Mouse (Mus musculus) monocyte, adult 5-6 weeks (primary cell): ENCODE data around the gene Pih1d1. TPM values are rescaled to one million over a fixed set of nuclear protein-coding genes. Genes with fewer than 3 reads are reported as not detected.

Experiments used
- ATAC-seq: fragments of 153-309, 156-312 bp; replicated peaks from 2 replicates; pipeline ENCODE4 v1.8.0; 2017; ENCODE audit warnings: mild to moderate bottlenecking; ENCODE audit not compliant: low TSS enrichment, insufficient number of reproducible peaks, severe bottlenecking, poor library complexity, low FRiP score
- total RNA-seq: library from RNA; stranded (forward); fragments of 200-1000, 200-491, 200-594 nt; gene quantifications from 3 replicates; pipeline ENCODE4 v1.2.3, GENCODE M21; 2017

Pih1d1 gene
- total RNA-seq, 1 experiment from 2014 or later, result 23.4 TPM

GRCm38 (mm10) chr7:45180896-45181477 is 26.9 kb downstream of the Pih1d1 start, which contains the start of gene Pth2:
TSS of gene Pth2 (plus strand) at chr7:45180995.
- ATAC-seq, result no peak

DNA sequence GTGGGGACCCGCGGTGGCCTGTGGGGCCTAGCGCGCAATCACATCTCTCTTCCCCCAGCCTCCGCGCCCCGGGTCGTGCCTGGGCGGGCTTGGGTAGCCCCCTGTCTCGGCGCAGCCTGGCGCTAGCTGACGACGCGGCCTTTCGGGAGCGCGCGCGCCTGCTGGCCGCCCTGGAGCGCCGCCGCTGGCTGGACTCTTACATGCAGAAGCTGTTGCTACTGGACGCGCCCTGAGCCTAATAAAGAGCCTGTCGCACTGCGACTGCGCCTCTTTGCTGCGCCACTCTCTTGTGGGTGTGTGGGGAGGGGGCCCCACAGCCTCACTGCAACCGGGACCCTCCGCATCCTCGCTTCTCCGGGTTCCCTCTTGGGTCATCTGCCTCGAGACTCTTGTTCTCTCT is 27.4 kb downstream of the Pih1d1 start:
- no peak for ATAC-seq

GRCm38 (mm10) chr7:45182199-45182601 is 28.1 kb downstream of the Pih1d1 start:
- peak; percentile 86 for ATAC-seq

GRCm38 (mm10) chr7:45182606-45183005 is 28.5 kb downstream of the Pih1d1 start:
- no peak for ATAC-seq

GRCm38 (mm10) chr7:45183672-45184071 is 29.6 kb downstream of the Pih1d1 start:
- no peak for ATAC-seq

GRCm38 (mm10) chr7:45185921-45186320 is 31.8 kb downstream of the Pih1d1 start:
- ATAC-seq, result no peak

DNA sequence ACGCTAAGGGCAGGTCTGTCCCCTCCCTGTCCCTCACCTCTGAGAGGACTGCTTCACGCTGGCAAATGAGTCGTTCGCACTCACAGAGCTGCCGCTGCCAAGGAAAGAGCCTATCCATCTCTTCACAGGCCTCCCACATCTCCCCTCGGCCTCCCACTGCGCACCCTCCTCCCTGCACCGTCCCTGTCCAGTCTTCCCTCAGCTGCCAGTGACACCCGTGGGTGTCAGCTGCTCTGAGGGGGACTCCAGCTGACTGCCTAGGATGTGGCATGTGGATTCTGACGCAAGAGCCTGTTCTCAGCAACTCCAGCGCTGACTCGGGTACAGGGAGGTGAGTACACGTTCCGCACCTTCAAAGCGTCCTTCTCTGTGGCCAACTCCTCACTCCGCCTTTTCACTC is 35.5 kb downstream of the Pih1d1 start:
- no peak for ATAC-seq

DNA sequence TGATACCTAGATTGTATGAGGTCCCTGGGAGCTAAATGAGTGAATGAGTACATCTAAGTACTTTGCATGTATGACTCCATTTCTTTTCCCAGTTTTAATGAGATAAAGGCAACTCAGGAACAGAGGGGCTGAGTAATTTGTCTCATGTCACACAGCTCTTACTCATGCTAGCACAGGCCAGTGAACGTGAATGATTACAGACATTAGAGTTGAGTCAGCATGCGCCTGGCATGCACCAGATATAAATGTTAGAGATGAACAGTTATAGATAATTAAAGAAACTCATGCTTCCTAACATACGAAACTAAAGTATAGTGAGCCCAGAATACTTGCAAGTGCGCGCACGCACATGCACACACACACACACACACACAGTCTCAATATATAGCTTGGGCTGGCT is 36.1 kb downstream of the Pih1d1 start:
- ATAC-seq, result no peak

DNA sequence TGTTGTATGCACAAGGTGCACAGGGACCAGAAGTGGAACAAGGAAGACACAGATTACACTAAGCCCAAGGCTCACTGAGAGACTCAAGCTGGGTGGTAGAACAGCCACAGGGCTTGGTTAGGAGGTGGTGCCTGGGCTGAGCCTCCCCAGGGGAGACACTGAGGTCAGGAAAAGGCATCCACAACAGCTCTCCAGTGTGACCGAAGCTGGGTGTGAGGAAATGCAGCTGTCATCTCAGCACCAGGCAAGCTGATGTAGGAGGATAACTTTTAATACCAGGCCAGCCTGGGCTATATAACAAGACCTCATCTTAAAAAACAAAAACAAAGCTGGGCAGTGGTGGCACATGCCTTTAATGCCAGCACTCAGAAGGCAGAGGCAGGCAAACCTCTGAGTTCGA is 37.1 kb downstream of the Pih1d1 start:
- ATAC-seq, result no peak

- no peak for ATAC-seq
Measured at GRCm38 (mm10) chr7:45191803-45192363, 37.8 kb downstream of the Pih1d1 start.

DNA sequence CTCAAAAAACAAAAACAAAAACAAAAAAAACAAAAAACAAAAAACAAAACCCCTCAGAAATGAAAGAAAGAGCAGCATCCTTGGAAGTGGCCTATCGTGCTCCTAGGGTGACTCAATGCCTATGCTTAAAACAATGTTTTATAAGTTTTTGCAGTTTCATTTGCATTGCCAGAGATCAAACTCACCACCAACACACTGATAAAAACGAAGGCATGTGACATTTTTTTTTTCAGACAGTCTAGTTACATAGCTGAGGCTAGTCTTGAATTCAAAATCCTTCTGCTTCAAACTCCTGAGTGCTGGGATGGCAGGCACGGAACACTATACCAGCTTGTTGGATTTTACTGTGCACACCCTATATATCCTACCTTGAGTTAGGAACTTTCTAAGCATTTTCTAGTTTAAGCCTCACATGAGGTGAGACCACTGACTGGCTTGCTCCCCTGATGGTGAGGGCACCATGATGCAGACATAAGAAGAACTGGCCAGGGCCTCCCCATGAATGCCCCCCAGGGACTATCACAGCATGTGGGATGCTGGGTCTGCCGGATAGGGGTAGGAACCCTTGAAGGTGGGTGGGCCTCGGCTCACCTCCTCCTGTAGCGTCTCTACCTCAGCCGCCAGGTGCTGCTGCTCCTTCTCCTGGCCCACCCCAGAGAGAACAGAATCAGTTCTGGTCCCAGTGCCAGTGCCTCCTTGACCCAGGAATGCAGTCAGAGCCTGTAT is 38.6 kb downstream of the Pih1d1 start:
- no peak for ATAC-seq

- ATAC-seq, result no peak
Measured at GRCm38 (mm10) chr7:45193406-45193805, 39.3 kb downstream of the Pih1d1 start.

DNA sequence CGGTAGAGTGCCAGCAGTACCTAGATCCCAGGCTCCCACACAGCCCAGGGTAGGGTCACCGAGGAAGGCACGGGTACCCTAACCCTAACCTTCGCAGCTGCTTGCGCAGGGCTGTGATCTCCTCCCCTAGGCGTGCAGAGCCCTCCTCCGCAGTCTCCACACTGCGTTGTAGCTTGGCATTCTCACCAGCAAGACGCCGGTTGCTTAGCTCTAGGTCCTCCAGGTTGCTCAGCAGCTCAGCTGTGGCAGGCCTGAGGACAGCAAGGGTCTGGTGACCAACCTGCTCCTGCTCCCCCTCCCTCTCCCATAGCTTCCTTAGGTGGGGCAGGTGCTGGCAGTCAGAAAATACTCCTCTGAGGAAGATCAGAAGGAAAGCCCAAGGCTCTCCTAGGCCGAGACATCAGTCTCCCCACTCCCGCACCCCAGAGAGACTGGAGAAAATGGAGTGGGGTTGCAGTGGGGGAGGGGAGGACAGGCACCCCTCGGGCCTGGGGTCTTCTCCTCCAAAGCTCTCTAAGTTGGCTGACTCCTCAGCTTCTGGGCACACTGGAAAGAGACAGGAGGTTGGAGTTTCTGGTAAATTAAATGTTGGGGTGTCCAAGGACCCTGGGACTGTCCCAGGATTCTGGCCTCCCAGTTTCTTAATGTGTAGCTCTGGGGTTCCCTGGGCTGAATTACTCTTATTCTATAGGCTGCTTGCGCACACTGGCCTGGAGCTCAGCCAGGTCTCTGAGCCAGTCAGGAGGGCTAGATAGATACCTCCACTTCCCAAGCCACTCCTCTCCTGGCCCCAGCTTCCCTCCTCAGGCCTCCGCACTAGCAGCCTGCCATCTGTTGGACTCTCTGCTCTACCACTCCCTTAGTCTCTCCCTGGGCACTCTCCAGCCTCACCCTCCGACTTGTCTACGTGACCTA is 40.0 kb downstream of the Pih1d1 start:
- no peak for ATAC-seq

DNA sequence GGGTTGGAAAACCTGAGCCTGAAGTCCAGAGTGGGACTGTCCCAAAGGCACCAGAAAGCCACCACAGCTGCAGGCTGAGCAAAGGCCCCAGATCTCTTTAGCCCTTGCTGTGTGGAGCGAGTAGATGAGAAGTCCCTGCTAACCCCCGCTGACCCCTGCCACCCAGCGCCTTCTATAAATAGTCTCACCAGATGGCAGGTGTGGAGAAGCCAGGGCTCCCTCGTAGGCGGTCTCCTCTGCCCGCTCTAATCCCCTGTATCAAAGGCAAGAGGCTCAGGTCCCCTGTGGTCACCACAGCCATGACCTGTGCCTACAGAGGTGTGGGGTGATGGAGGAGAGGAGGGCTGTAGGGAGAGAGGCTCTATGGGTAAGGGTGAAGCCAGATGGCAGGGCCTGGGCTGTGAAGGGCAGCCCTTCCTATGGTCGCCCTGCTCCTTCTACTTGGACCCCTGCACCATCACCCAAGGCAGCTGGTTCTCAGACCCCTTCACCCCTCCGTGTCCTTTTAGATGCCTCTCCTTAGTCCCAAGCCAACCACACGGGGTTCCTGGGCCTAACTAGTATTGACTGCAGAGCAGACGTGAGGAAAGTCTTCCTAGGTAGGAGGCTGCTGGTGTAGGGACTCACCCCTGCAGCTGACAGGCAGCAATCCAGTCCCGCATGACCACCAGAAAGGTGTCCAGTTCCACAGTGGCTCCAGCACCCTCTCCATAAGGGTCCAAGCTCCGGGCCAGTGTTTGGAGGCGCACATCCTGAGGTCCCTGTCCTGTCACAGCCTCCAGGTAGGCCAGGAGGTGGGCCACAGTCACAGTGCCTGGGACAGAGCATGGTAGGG is 41.5 kb downstream of the Pih1d1 start:
- ATAC-seq, result no peak

GRCm38 (mm10) chr7:45196176-45196535 is 42.1 kb downstream of the Pih1d1 start:
- no peak for ATAC-seq

DNA sequence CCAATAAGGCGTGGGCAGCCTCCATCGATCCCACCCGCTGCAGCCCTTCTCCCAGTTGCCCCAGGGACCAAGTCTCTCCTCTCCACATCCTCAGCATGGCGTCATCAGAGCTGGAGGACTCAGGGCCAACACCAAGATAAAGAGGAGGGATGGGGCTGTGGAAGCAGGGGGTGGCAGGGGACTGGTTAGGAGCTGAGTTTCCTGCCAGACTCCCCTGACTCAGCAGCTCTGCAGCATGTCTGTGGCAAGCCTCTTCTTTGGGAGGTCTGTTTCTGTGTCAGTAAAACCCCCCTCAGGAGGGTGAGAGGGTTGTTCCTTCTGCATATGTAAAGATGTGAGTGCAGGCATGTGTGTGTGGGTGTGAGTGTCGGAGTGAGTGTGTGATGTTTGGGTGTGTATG is 42.9 kb downstream of the Pih1d1 start:
- no peak for ATAC-seq

DNA sequence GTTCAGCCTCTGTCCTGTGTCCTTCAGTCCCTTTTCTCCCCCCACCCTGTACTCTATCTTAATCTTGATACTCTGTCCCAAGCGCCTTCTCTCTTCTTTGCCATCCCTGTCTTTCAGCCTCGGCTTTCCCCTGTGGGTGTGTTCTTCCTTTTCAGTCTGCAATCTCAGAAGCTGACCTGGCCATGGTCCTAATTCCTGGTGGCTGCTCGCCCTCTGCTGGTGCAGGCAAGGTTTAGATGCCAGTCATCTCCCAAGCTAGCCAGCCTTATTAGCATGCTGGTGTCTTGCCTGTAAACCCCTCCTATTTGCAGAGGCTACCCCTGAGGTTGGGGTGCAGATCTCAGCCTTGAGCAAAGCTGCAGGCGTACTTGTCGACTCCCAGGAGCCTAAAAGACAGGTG is 44.3 kb downstream of the Pih1d1 start:
- ATAC-seq, result peak; percentile 60; the same call in 1 of the 2 replicates

DNA sequence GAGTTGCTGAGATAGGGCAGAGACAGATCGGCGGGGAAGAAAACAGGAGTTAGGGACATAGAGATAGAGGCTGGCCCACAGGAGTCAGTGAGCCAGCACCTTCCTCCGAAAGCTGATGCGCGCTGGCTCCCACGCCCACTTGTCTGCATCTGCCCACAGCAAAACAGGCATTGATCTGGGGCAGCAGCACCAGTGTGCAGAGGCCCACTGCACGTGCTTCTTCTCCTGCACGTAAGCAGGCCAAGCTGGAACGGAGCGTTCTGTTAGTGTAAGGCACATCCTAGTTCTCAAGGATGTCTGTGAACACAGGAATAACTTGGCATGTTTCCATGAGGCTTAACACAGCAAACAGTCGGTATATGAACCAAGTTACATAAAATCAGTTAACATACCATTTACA is 44.9 kb downstream of the Pih1d1 start:
- ATAC-seq, result no peak
